Mouse (Mus musculus): ENCODE data around the gene Gnb2.

Gnb2 gene

GRCm38 (mm10) chr5:137533117-137533827 lies at the start of gene Gnb2, which contains the start of gene Epo:
TSS of gene Gnb2 (minus strand) at chr5:137533510.
TSS of gene Epo (minus strand) at chr5:137533242.
- DNase-seq: peak; percentile 96

- DNase-seq: no peak
These were observed 49.4 kb upstream of the Gnb2 start for GRCm38 (mm10) chr5:137582702-137583101.

- DNase-seq: no peak
These were observed 46.9 kb upstream of the Gnb2 start for GRCm38 (mm10) chr5:137580246-137580645.

DNA sequence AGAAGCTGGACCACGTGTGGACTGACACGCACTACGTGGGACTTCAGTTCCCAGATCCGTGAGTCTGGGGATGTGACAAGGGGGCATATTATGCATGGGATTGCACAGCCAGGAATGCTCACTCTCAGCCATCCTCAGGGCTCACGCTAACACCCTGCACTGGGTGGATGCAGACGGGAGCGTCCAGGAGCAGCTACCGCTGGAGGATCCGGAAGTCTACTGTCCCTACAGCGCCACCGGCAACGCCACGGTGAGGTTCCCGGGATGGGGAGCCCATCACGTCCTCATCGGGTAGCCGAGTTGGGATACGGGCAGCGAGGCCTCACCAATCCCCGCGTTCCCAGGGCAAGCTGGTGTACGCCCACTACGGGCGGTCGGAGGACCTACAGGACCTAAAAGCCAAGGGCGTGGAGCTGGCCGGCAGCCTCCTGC lies 41.2 kb upstream of the Gnb2 start:
- peak; percentile 69 for DNase-seq

- DNase-seq: no peak
These were observed 37.6 kb upstream of the Gnb2 start for GRCm38 (mm10) chr5:137570691-137571586.

- DNase-seq: no peak
These were observed 36.9 kb upstream of the Gnb2 start for GRCm38 (mm10) chr5:137570181-137570580.

DNA sequence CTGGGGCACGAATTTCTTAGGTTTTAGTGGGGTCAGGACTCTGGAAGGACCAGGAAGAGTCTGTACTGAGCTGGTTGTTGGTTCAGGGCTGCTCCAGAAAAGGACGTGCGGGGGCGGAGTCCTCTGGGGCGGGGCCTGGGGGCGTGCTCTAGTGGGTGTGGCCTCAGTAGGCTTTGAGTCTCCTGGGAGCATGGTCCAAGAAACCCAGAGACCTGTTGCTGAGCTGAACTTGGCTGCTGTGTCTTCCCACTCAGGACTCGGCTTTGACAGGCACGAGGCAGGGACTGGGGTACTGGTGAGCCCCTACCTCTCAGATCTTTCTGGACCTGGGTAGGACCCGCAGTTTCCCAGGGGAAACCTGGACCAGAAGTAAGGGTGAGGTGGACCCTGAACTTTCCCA lies 36.4 kb upstream of the Gnb2 start, which contains the start of gene Tfr2:
Tfr2 (plus strand) TSS at position 176 of the 400 bp plus-strand sequence.
- DNase-seq: no peak

DNA sequence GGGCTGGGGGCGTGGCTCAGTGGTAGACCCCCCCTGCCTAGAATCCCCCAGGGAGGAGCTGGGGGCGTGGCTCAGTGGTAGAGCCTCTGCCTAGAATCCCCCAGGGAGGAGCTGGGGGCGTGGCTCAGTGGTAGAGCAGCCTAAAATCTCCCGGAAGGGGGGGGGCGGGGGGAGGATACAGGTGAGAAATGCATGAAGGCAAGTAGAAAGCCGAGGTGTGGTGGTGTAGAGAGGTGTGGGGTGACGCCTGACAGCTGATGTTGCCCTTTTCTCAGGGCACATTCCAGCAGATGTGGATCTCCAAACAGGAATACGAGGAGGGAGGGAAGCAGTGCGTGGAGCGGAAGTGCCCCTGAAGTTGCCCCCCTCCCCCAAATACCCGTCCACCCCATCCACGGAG lies 35.7 kb upstream of the Gnb2 start:
- no peak for DNase-seq

DNA sequence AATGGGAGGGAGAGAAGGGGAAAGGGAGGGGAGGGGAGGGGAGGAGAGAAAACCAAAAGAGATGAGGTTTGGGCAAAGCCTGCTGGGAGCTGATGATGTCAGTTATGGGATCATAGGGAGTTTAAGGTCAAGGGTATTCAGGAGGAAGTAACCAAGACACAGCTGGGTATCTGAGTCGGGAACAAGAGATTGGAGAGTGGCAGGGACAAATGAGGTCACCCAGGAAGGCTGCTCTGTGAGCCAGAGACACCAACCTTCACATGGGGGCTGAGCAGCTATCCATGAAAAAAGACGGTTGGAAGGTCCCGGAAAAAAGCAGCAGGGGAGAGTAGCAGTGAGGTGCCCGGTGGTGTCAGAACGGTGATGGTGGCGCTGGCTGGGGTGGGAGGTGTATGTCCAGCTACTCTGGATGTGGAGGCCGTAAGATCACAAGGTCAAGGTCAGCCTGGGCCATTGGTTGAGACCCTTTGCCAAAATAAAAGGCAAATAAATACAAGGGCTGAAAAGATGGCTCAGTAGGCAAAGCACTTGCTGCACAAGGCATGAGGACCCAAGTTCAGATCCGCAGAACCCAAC lies 35.0 kb upstream of the Gnb2 start:
- no peak for DNase-seq

DNA sequence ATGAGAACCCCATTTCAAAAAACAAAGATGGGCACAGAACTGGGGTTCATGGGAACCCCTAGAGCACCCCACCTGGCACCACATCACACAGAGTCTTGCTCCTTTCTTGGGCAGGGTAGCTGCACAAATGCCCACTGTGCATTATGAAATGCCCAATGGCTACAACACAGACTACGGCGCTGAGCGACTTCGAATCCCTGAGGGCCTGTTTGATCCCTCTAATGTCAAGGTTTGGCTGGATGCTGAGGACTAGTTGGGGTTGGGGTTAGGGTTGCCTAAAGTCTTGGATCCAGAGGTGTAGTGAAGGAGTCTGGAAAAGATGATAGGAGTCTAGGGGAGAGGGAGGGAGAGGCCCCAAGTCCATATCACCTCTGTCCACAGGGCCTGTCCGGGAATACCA lies 33.1 kb upstream of the Gnb2 start:
- no peak for DNase-seq

DNA sequence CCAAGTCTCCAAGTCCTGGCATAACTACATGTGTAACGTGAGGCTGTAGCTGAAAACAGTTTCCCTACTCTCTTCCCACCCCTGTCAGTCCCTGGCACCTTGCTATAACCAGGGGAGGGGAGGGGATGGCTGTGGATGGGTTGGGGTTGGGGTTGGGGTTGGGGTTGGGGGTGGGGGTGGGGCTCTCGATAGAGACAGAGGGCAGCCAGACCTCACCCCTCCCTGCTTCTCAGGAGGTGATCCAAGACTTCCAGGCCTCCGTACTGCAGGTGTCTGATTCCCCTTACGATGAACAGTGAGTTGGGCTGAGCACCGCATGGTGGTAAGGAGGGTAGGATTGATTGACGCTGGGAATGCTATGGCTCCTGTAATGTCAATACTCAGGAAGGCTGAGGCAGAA lies 32.4 kb upstream of the Gnb2 start:
- no peak for DNase-seq

DNA sequence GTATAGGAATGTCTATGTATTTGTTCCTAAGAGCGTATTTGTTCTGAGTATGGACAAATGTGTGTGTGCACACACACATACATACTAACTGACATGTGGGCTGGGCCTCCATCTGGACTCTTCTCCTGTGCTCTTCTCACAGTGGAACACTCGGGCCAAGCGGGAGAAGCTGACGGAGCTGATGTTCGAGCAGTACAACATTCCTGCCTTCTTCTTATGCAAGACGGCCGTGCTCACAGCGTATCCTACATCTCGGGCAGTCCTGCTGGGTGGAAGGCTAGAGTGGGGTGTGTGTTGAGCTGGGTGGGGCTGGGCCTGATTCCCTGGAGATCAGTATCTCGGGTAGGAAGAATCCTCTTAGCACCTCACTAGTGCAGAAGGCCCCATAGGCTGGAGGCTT lies 29.7 kb upstream of the Gnb2 start:
- no peak for DNase-seq

DNA sequence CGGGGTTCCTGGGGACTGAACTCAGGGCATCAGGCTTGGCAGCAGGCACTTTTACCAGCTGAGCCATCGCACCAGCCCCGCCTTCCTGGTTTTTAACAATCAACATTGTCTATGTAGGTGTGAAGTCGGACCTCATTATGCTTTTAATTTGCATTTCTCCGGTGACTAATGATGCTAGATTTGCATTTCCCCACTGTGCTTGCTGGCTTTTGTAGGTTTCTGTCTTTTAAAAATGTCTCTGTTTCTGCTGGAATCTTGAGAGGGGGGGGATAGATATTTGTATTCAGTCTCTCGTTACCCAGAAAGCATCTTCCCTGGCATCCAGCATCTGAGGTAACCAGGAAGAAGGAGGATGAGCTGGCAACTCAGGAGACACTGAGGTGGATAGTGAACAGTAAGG lies 28.2 kb upstream of the Gnb2 start:
- DNase-seq: no peak

GRCm38 (mm10) chr5:137553898-137554297 lies 20.6 kb upstream of the Gnb2 start:
- no peak for DNase-seq

- DNase-seq: peak; percentile 92
These were observed 20.1 kb upstream of the Gnb2 start, which contains the start of gene Actl6b for GRCm38 (mm10) chr5:137553411-137553837. TSS of gene Actl6b (plus strand) at chr5:137553517.

DNA sequence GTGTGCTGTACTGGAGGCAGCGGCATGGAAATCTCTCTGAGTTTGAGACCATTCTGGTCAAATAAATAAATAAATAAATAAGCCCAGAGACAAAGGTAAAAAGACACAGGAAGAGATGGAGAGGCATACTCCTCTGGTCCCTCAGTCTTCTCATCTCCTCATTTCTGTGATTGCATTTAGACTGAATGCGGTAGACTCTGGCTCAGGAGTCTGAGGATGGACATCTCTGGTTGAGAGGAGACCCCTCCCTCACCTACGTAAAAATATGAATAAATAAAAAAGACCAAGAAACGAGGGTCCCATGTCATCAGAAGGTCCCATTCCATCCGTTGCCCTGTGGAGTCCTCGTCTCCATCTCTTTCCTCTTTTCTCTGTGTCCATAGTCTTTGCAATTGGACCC lies 19.7 kb upstream of the Gnb2 start:
- no peak for DNase-seq

GRCm38 (mm10) chr5:137551119-137551518 lies 17.8 kb upstream of the Gnb2 start:
- DNase-seq: no peak

DNA sequence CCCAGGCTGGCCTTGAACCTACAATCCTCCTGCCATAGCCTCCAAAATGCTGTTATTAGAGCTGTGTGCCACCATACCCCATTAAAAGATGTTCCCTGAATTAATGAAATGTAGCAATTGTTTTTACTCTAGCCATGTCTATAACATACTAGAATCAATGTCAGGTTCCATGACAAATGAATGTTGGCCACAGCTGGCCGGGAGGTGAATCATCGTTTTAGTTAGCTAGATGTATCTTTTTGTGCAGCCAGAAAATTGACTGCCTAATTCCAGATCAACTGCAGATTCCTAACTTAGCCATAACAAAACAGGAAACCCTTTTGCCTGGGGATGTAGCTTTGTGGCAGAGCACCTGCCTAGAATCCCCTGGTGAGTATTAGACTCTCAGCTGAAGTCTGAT lies 16.5 kb upstream of the Gnb2 start:
- DNase-seq: no peak

- DNase-seq: no peak
These were observed 12.3 kb upstream of the Gnb2 start for GRCm38 (mm10) chr5:137545596-137545995.

DNA sequence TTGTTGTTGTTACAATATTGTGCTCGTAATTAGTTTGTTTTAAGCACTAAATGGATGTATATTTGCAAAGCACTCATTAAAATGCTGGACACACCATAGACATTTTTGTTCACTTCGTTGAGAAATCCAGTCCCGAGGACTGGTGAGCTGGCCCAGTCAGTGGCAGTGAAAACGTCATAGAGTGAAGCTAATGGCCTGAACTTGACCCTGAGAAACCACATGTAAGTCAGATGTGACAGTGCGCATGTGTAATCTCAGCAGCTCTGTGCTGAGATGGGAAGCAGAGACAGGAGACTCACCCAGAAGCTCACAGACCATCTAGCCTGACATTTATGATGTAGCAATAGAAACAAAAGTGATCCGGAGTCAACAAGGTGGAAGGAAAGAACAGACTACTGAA lies 11.6 kb upstream of the Gnb2 start:
- no peak for DNase-seq

DNA sequence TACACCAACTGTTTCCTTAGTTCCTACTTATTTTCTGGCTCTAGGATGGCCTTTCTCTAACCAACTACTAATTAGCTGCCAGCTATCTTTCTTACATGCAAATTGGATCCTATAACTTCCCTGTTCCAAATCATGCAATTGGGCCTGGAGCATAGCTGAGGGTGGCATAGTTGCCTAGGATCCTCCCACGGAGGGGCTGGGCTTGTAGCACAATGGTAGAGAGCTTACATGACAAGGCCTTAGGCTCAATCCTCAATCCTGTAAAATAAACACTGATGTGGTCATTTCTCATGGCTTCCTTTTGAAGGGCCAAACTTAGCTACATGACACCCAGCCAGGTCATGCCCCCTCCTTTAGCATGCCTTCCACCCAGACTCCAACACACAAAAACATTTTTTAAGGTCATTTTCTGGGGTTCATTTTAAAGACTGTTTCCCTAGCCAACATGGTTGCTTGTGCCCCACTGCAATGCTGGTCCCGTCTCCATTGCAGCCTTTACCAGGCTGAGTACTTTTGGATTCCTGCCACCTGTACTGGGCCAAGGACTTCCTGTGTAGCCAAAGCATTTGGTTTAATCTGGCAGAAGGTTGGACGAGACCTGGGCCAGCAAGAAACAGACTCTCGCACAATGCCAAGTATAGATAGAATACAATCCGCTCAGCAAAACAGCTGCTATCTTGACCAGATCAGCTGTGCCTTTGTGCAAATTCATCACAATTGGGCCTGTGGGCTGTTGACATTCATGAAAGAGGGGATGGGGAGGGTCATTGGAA lies 8.6 kb upstream of the Gnb2 start:
- DNase-seq: no peak

- DNase-seq: no peak
These were observed 7.7 kb upstream of the Gnb2 start for GRCm38 (mm10) chr5:137540991-137541390.
